Mouse (Mus musculus): ENCODE measurements around the gene Mybl2. TPM values are rescaled to one million over a fixed set of nuclear protein-coding genes. Genes with fewer than 3 reads are reported as not detected.

Gene Mybl2
- polyA plus RNA-seq, 1 experiment from 2014 or later = 19.6 TPM

- no peak overlapping the region for H3K4me2 ChIP-seq (ENCODE audit: low read depth, low read length)
- no peak overlapping the region for H3K9ac ChIP-seq (ENCODE audit: low read length)
- H3K4me3 ChIP-seq (replicated peaks; ENCODE audit: low read length) = no peak overlapping the region
- H3K9me3 ChIP-seq (replicated peaks; ENCODE audit: control insufficient read depth, low read length) = no peaks in the 10 kb centered on the region
- H3K27ac ChIP-seq (ENCODE audit: low read length) = no peak overlapping the region
- 38% methylated on average over 8 of the region's 8 CpGs for WGBS
- H3K36me3 ChIP-seq (ENCODE audit: control insufficient read depth, insufficient read depth, low read length) = no peaks in the 10 kb centered on the region
- ATAC-seq (ENCODE audit: insufficient read depth, low FRiP score) = no peak
- no peaks in the 10 kb centered on the region for H3K27me3 ChIP-seq (ENCODE audit: control insufficient read depth, insufficient read depth, low read length)
- H3K4me1 ChIP-seq (ENCODE audit: control insufficient read depth, insufficient read depth, low read length) = peaks cover 7% of the 10 kb centered on the region; the same call in 1 of the 2 replicates
Measured at GRCm38 (mm10) chr2:163099919-163100318, 45.4 kb downstream of the Mybl2 start.

- Histone ChIP-seq H3K4me1 (ENCODE audit: control insufficient read depth, insufficient read depth, low read length) (peaks cover 7% of the 10 kb centered on the region; the same call in 1 of the 2 replicates), H3K4me2 (ENCODE audit: low read depth, low read length) (no peak overlapping the region), H3K4me3 (replicated peaks; ENCODE audit: low read length) (no peak overlapping the region), H3K9me3 (replicated peaks; ENCODE audit: control insufficient read depth, low read length) (no peaks in the 10 kb centered on the region), H3K9ac (ENCODE audit: low read length) (no peak overlapping the region), H3K27ac (ENCODE audit: low read length) (no peak overlapping the region), H3K27me3 (ENCODE audit: control insufficient read depth, insufficient read depth, low read length) (no peaks in the 10 kb centered on the region), H3K36me3 (ENCODE audit: control insufficient read depth, insufficient read depth, low read length) (no peaks in the 10 kb centered on the region)
- no peak for ATAC-seq (ENCODE audit: insufficient read depth, low FRiP score)
- WGBS = 49% methylated on average over 5 of the region's 5 CpGs
Measured at GRCm38 (mm10) chr2:163100551-163100950, 46.1 kb downstream of the Mybl2 start.

- WGBS = 5% methylated on average over 10 of the region's 10 CpGs
Measured at GRCm38 (mm10) chr2:163101646-163102203, 47.2 kb downstream of the Mybl2 start.

GRCm38 (mm10) chr2:163102216-163102615 lies 47.7 kb downstream of the Mybl2 start:
- peaks cover 3% of the 10 kb centered on the region; the same call in 1 of the 2 replicates for H3K4me1 ChIP-seq (ENCODE audit: control insufficient read depth, insufficient read depth, low read length)
- H3K4me2 ChIP-seq (ENCODE audit: low read depth, low read length) = no peak overlapping the region
- no peak overlapping the region for H3K27ac ChIP-seq (ENCODE audit: low read length)
- H3K9me3 ChIP-seq (replicated peaks; ENCODE audit: control insufficient read depth, low read length) = no peaks in the 10 kb centered on the region
- H3K36me3 ChIP-seq (ENCODE audit: control insufficient read depth, insufficient read depth, low read length) = no peaks in the 10 kb centered on the region
- no peak for ATAC-seq (ENCODE audit: insufficient read depth, low FRiP score)
- no peak overlapping the region for H3K9ac ChIP-seq (ENCODE audit: low read length)
- no peak overlapping the region for H3K4me3 ChIP-seq (replicated peaks; ENCODE audit: low read length)
- H3K27me3 ChIP-seq (ENCODE audit: control insufficient read depth, insufficient read depth, low read length) = no peaks in the 10 kb centered on the region
- 50% methylated on average over 7 of the region's 7 CpGs for WGBS

More at GRCm38 (mm10) chr2:163101646-163102203, 47.2 kb downstream of the Mybl2 start:
- Histone ChIP-seq H3K9me3 (replicated peaks; ENCODE audit: control insufficient read depth, low read length) (no peaks in the 10 kb centered on the region), H3K4me1 (ENCODE audit: control insufficient read depth, insufficient read depth, low read length) (peaks cover 3% of the 10 kb centered on the region; the same call in 1 of the 2 replicates), H3K27ac (ENCODE audit: low read length) (no peak overlapping the region), H3K4me2 (ENCODE audit: low read depth, low read length) (no peak overlapping the region), H3K9ac (ENCODE audit: low read length) (no peak overlapping the region), H3K27me3 (ENCODE audit: control insufficient read depth, insufficient read depth, low read length) (no peaks in the 10 kb centered on the region), H3K4me3 (replicated peaks; ENCODE audit: low read length) (no peak overlapping the region), H3K36me3 (ENCODE audit: control insufficient read depth, insufficient read depth, low read length) (no peaks in the 10 kb centered on the region)
- peak; percentile 32; the same call in 1 of the 2 replicates for ATAC-seq (ENCODE audit: insufficient read depth, low FRiP score)

GRCm38 (mm10) chr2:163102900-163103653 lies 48.6 kb downstream of the Mybl2 start:
- Histone ChIP-seq H3K4me2 (ENCODE audit: low read depth, low read length) (no peak overlapping the region), H3K27ac (ENCODE audit: low read length) (no peak overlapping the region), H3K9me3 (replicated peaks; ENCODE audit: control insufficient read depth, low read length) (no peaks in the 10 kb centered on the region), H3K4me3 (replicated peaks; ENCODE audit: low read length) (no peak overlapping the region), H3K27me3 (ENCODE audit: control insufficient read depth, insufficient read depth, low read length) (no peaks in the 10 kb centered on the region), H3K36me3 (ENCODE audit: control insufficient read depth, insufficient read depth, low read length) (no peaks in the 10 kb centered on the region), H3K9ac (ENCODE audit: low read length) (no peak overlapping the region), H3K4me1 (ENCODE audit: control insufficient read depth, insufficient read depth, low read length) (peaks cover 3% of the 10 kb centered on the region; the same call in 1 of the 2 replicates)
- no peak for ATAC-seq (ENCODE audit: insufficient read depth, low FRiP score)
- WGBS = 51% methylated on average over 18 of the region's 18 CpGs

- Histone ChIP-seq H3K27me3 (ENCODE audit: control insufficient read depth, insufficient read depth, low read length) (no peaks in the 10 kb centered on the region), H3K27ac (ENCODE audit: low read length) (no peak overlapping the region), H3K4me2 (ENCODE audit: low read depth, low read length) (no peak overlapping the region), H3K4me1 (ENCODE audit: control insufficient read depth, insufficient read depth, low read length) (peaks cover 3% of the 10 kb centered on the region; the same call in 1 of the 2 replicates), H3K9ac (ENCODE audit: low read length) (no peak overlapping the region), H3K9me3 (replicated peaks; ENCODE audit: control insufficient read depth, low read length) (no peaks in the 10 kb centered on the region), H3K36me3 (ENCODE audit: control insufficient read depth, insufficient read depth, low read length) (no peaks in the 10 kb centered on the region), H3K4me3 (replicated peaks; ENCODE audit: low read length) (no peak overlapping the region)
- no peak for ATAC-seq (ENCODE audit: insufficient read depth, low FRiP score)
- WGBS = 82% methylated on average over 13 of the region's 13 CpGs
Measured at GRCm38 (mm10) chr2:163104086-163104770, 49.7 kb downstream of the Mybl2 start.

GRCm38 (mm10) chr2:163108385-163108784 lies 53.9 kb downstream of the Mybl2 start:
- H3K9ac ChIP-seq (ENCODE audit: low read length) = no peak overlapping the region
- 80% methylated on average over 9 of the region's 9 CpGs for WGBS

GRCm38 (mm10) chr2:163110706-163111105 lies 56.2 kb downstream of the Mybl2 start:
- no peaks in the 10 kb centered on the region for H3K9me3 ChIP-seq (replicated peaks; ENCODE audit: control insufficient read depth, low read length)
- no peak for ATAC-seq (ENCODE audit: insufficient read depth, low FRiP score)
- 96% methylated on average over 1 of the region's 1 CpGs for WGBS
- no peak overlapping the region for H3K4me2 ChIP-seq (ENCODE audit: low read depth, low read length)
- no peaks in the 10 kb centered on the region; the same call in 1 of the 2 replicates for H3K27me3 ChIP-seq (ENCODE audit: control insufficient read depth, insufficient read depth, low read length)
- no peak overlapping the region for H3K27ac ChIP-seq (ENCODE audit: low read length)
- no peaks in the 10 kb centered on the region for H3K4me1 ChIP-seq (ENCODE audit: control insufficient read depth, insufficient read depth, low read length)
- H3K36me3 ChIP-seq (ENCODE audit: control insufficient read depth, insufficient read depth, low read length) = no peaks in the 10 kb centered on the region
- H3K4me3 ChIP-seq (replicated peaks; ENCODE audit: low read length) = no peak overlapping the region
- no peak overlapping the region for H3K9ac ChIP-seq (ENCODE audit: low read length)

More at GRCm38 (mm10) chr2:163108385-163108784, 53.9 kb downstream of the Mybl2 start:
- no peak overlapping the region for H3K4me3 ChIP-seq (replicated peaks; ENCODE audit: low read length)
- H3K36me3 ChIP-seq (ENCODE audit: control insufficient read depth, insufficient read depth, low read length) = no peaks in the 10 kb centered on the region
- no peak overlapping the region for H3K27ac ChIP-seq (ENCODE audit: low read length)
- no peaks in the 10 kb centered on the region for H3K9me3 ChIP-seq (replicated peaks; ENCODE audit: control insufficient read depth, low read length)
- H3K27me3 ChIP-seq (ENCODE audit: control insufficient read depth, insufficient read depth, low read length) = no peaks in the 10 kb centered on the region
- ATAC-seq (ENCODE audit: insufficient read depth, low FRiP score) = no peak
- no peak overlapping the region for H3K4me2 ChIP-seq (ENCODE audit: low read depth, low read length)
- no peaks in the 10 kb centered on the region for H3K4me1 ChIP-seq (ENCODE audit: control insufficient read depth, insufficient read depth, low read length)
